26 mouse cellular contexts compared by ENCODE assay signal in genomic region chr3:136946662-136947061, GRCm38 (mm10).
"Had no signal": no experiment of that assay in that cellular context is flagged by ENCODE, and none has a peak within 500 bp of the region (broad histone marks: within the 10 kb centered on the region; RNA-seq: fewer than 3 reads in every experiment).

No protein-coding gene starts in this region.

- DNase-seq: gastrocnemius, postnatal 25 days; heart, adult 11 months; heart, adult 2 months; heart, postnatal 14 days; heart, postnatal 36 days; kidney, adult 11 months; kidney, adult 2 months; kidney, adult 9 months; kidney, postnatal 14 days; kidney, postnatal 36 days; layer of hippocampus, adult 9-11 months; layer of hippocampus, postnatal 36 days; left cerebral cortex, postnatal 4 days had no signal

- H3K9ac ChIP-seq: heart, embryonic 13.5 days; heart, embryonic 15.5 days; hindbrain, embryonic 13.5 days; hindbrain, embryonic 15.5 days; kidney, embryonic 15.5 days; limb, embryonic 13.5 days; limb, embryonic 15.5 days; liver, embryonic 12.5 days; liver, embryonic 14.5 days had no signal

- H3K27ac ChIP-seq: heart, adult 2 months; heart, embryonic 13.5 days; heart, embryonic 15.5 days; hindbrain, embryonic 13.5 days; hindbrain, embryonic 15.5 days; hindbrain, postnatal 0 days; kidney, postnatal 0 days; limb, embryonic 13.5 days; limb, embryonic 15.5 days; liver, embryonic 12.5 days; liver, embryonic 14.5 days had no signal

- ATAC-seq: hindbrain, postnatal 0 days; intestine, embryonic 16.5 days; liver, embryonic 12.5 days had no signal

- H3K4me1 ChIP-seq: heart, embryonic 13.5 days; heart, embryonic 15.5 days; hindbrain, embryonic 13.5 days; hindbrain, embryonic 15.5 days; limb, embryonic 15.5 days; liver, embryonic 12.5 days had no signal

- H3K36me3 ChIP-seq: heart, embryonic 13.5 days; heart, embryonic 15.5 days; hindbrain, embryonic 13.5 days; hindbrain, embryonic 15.5 days; kidney, embryonic 15.5 days; limb, embryonic 13.5 days; limb, embryonic 15.5 days; liver, embryonic 12.5 days had no signal

- H3K9me3 ChIP-seq: heart, embryonic 13.5 days; heart, embryonic 15.5 days; hindbrain, embryonic 13.5 days; hindbrain, embryonic 15.5 days; kidney, embryonic 15.5 days; limb, embryonic 13.5 days; limb, embryonic 15.5 days; liver, embryonic 12.5 days had no signal

- H3K27me3 ChIP-seq: heart, embryonic 13.5 days; heart, embryonic 15.5 days; hindbrain, embryonic 13.5 days; hindbrain, embryonic 15.5 days; kidney, embryonic 15.5 days; limb, embryonic 13.5 days; limb, embryonic 15.5 days; liver, embryonic 12.5 days had no signal

- H3K4me2 ChIP-seq: heart, embryonic 11.5 days; heart, embryonic 13.5 days; heart, embryonic 15.5 days; hindbrain, embryonic 13.5 days; hindbrain, embryonic 15.5 days; kidney, embryonic 15.5 days; limb, embryonic 13.5 days; limb, embryonic 15.5 days; liver, embryonic 12.5 days had no signal

- H3K4me3 ChIP-seq: heart, adult 2 months; heart, embryonic 13.5 days; heart, embryonic 15.5 days; hindbrain, embryonic 13.5 days; hindbrain, embryonic 15.5 days; kidney, embryonic 15.5 days; limb, embryonic 13.5 days; limb, embryonic 15.5 days; liver, embryonic 12.5 days had no signal
